Comparison of ENCODE assay signal across 8 mouse cellular contexts in genomic region chr11:80183054-80183704, GRCm38 (mm10). TPM values are rescaled to one million over a fixed set of nuclear protein-coding genes. Genes with fewer than 3 reads are reported as not detected.
DNase-seq lines count a peak whose midpoint lies in the region; ATAC-seq and TF ChIP-seq lines count a peak whose summit lies in the region.
"Not testable (repeated sequence)": the region's sequence is repeated elsewhere in the genome, so short reads cannot be mapped to it uniquely, and the experiment has no call there.

No protein-coding gene starts in this region.

- TF ChIP-seq EP300 in heart, adult 2 months (IDR thresholded peaks at IDR 0.05; ENCODE audit: insufficient read depth, low read depth, low read length): not testable (repeated sequence)

- H3K4me1 ChIP-seq in G1E (ENCODE audit: insufficient read depth, low read depth, low read length): peaks cover 13% of the 10 kb centered on the region
- H3K4me1 ChIP-seq in embryonic fibroblast, embryonic 13.5 days (ENCODE audit: control insufficient read depth, insufficient read depth, low read length); heart, adult 2 months (ENCODE audit: control insufficient read depth, insufficient read depth, low read length); hindbrain, embryonic 16.5 days (ENCODE audit: control insufficient read depth, insufficient read depth, low read depth, low read length); limb, embryonic 11.5 days (ENCODE audit: control insufficient read depth, insufficient read depth, low read length); lung, embryonic 16.5 days (replicated peaks; ENCODE audit: control insufficient read depth, insufficient read depth, low read length); testis, adult 2 months (ENCODE audit: control insufficient read depth, insufficient read depth, low read length): not testable (repeated sequence)

- TF ChIP-seq POLR2A in embryonic fibroblast, embryonic 13.5 days (IDR thresholded peaks at IDR 0.05; ENCODE audit: low read depth, low read length); heart, adult 2 months (IDR thresholded peaks at IDR 0.05; ENCODE audit: insufficient read depth, low read depth, low read length); myocyte (IDR thresholded peaks at IDR 0.05; ENCODE audit: insufficient read length, low read depth); testis, adult 2 months (IDR thresholded peaks at IDR 0.05; ENCODE audit: control insufficient read depth, low read depth, low read length): not testable (repeated sequence)

- H3K4me2 ChIP-seq in hindbrain, embryonic 16.5 days (ENCODE audit: low read length): peak overlapping the region; percentile 67
- H3K4me2 ChIP-seq in limb, embryonic 11.5 days (ENCODE audit: low read depth, severe bottlenecking): peak overlapping the region; percentile 64
- H3K4me2 ChIP-seq in lung, embryonic 16.5 days (ENCODE audit: low read depth, low read length): peak overlapping the region; percentile 74
- H3K4me2 ChIP-seq in myocyte (ENCODE audit: low read depth): peak overlapping the region; percentile 37

- not testable (repeated sequence) for ATAC-seq in G1E (ENCODE audit: extremely low read depth, insufficient number of reproducible peaks, low FRiP score, poor library complexity, severe bottlenecking); limb, embryonic 11.5 days (ENCODE audit: insufficient number of reproducible peaks, low FRiP score, low TSS enrichment, low read depth)
- peak; percentile 56 for ATAC-seq in hindbrain, embryonic 16.5 days
- peak; percentile 80 for ATAC-seq in lung, embryonic 16.5 days (ENCODE audit: low read depth)

- DNase-seq in G1E (ENCODE audit: low spot score); heart, adult 2 months; limb, embryonic 11.5 days (ENCODE audit: low spot score): not testable (repeated sequence)

- 42% methylated on average over 12 of the region's 12 CpGs for WGBS in heart, adult 2 months
- 46% methylated on average over 12 of the region's 12 CpGs for WGBS in hindbrain, embryonic 16.5 days
- WGBS in limb, embryonic 11.5 days: 43% methylated on average over 12 of the region's 12 CpGs
- 39% methylated on average over 12 of the region's 12 CpGs for WGBS in lung, embryonic 16.5 days

- not testable (repeated sequence) for H3K36me3 ChIP-seq in G1E (replicated peaks); heart, adult 2 months (ENCODE audit: control insufficient read depth, insufficient read depth, low read length); hindbrain, embryonic 16.5 days (ENCODE audit: control insufficient read depth, insufficient read depth, low read length); limb, embryonic 11.5 days (ENCODE audit: control insufficient read depth, insufficient read depth, low read length); lung, embryonic 16.5 days (ENCODE audit: control insufficient read depth, insufficient read depth, low read length); myocyte (ENCODE audit: control insufficient read depth, insufficient read depth); testis, adult 2 months (ENCODE audit: control insufficient read depth, insufficient read depth, low read length)

- H3K9ac ChIP-seq in heart, adult 2 months (ENCODE audit: low read depth, low read length): peak overlapping the region; percentile 24; the same call in 1 of the 2 replicates
- peak overlapping the region; percentile 79 for H3K9ac ChIP-seq in hindbrain, embryonic 16.5 days (ENCODE audit: low read depth, low read length)
- H3K9ac ChIP-seq in limb, embryonic 11.5 days (ENCODE audit: low read length): peak overlapping the region; percentile 74
- peak overlapping the region; percentile 93 for H3K9ac ChIP-seq in lung, embryonic 16.5 days (ENCODE audit: low read length)

- H3K79me2 ChIP-seq in heart, adult 2 months (replicated peaks; ENCODE audit: control insufficient read depth, insufficient read depth, low read length); myocyte (ENCODE audit: control insufficient read depth, insufficient read depth): not testable (repeated sequence)

- H3ac ChIP-seq in myocyte (ENCODE audit: control insufficient read depth, insufficient read length): peak overlapping the region; percentile 43

- not testable (repeated sequence) for H3K9me3 ChIP-seq in G1E (replicated peaks); hindbrain, embryonic 16.5 days (ENCODE audit: control insufficient read depth, low read length); limb, embryonic 11.5 days (ENCODE audit: control insufficient read depth, low read length); lung, embryonic 16.5 days (ENCODE audit: control insufficient read depth, low read length)

- not testable (repeated sequence) for TF ChIP-seq CTCF in G1E (IDR thresholded peaks at IDR 0.05; ENCODE audit: low read depth, low read length); embryonic fibroblast, embryonic 13.5 days (IDR thresholded peaks at IDR 0.05; ENCODE audit: borderline replicate concordance, insufficient read depth, low read length); testis, adult 2 months (IDR thresholded peaks at IDR 0.05; ENCODE audit: control insufficient read depth, insufficient read depth, insufficient replicate concordance, low read depth, low read length)
- peak; percentile 51 for TF ChIP-seq CTCF in heart, adult 2 months (IDR thresholded peaks at IDR 0.05)

- intact Hi-C loops in heart, adult 2 months (cut with DNase I): loop anchor here (5.0 kb wide), 1 partner anchor 96 kb away; the partner anchor contains the start of gene Atad5

- H3K27me3 ChIP-seq in G1E (ENCODE audit: insufficient read depth, low read length); heart, adult 2 months (ENCODE audit: control insufficient read depth, insufficient read depth, low read length); hindbrain, embryonic 16.5 days (replicated peaks; ENCODE audit: control insufficient read depth, insufficient read depth, low read length); limb, embryonic 11.5 days (ENCODE audit: control insufficient read depth, insufficient read depth, low read length); lung, embryonic 16.5 days (ENCODE audit: control insufficient read depth, insufficient read depth, low read depth, low read length); myocyte (ENCODE audit: control insufficient read depth, insufficient read depth, insufficient read length); testis, adult 2 months (ENCODE audit: control insufficient read depth, insufficient read depth, low read length): not testable (repeated sequence)

- H3K27ac ChIP-seq in embryonic fibroblast, embryonic 13.5 days (ENCODE audit: insufficient read depth, low read length): peak overlapping the region; percentile 28; the same call in 1 of the 2 replicates
- peak overlapping the region; percentile 98 for H3K27ac ChIP-seq in heart, adult 2 months
- peak overlapping the region; percentile 77 for H3K27ac ChIP-seq in hindbrain, embryonic 16.5 days (ENCODE audit: low read depth, low read length)
- not testable (repeated sequence) for H3K27ac ChIP-seq in limb, embryonic 11.5 days (replicated peaks; ENCODE audit: low read depth, low read length); testis, adult 2 months (ENCODE audit: control insufficient read depth, insufficient read depth, low read depth, low read length)
- H3K27ac ChIP-seq in lung, embryonic 16.5 days (ENCODE audit: low read length): peak overlapping the region; percentile 17; the same call in 1 of the 2 replicates

- peak overlapping the region; percentile 99 for H3K4me3 ChIP-seq in G1E (ENCODE audit: low read depth, low read length)
- peak overlapping the region; percentile 18 for H3K4me3 ChIP-seq in embryonic fibroblast, embryonic 13.5 days (ENCODE audit: insufficient read depth, low read length)
- peak overlapping the region; percentile 99 for H3K4me3 ChIP-seq in heart, adult 2 months
- H3K4me3 ChIP-seq in hindbrain, embryonic 16.5 days (ENCODE audit: low read length): peak overlapping the region; percentile 59
- H3K4me3 ChIP-seq in limb, embryonic 11.5 days (ENCODE audit: low read depth, low read length): peak overlapping the region; percentile 44
- H3K4me3 ChIP-seq in lung, embryonic 16.5 days (ENCODE audit: low read length): peak overlapping the region; percentile 86
- H3K4me3 ChIP-seq in myocyte: peak overlapping the region; percentile 66
- peak overlapping the region; percentile 89 for H3K4me3 ChIP-seq in testis, adult 2 months (ENCODE audit: control insufficient read depth, low read depth, low read length)

RNA-seq across cellular contexts. Expression of gene Rnf135, which starts 0.5 kb away (rescaled TPM):
- total RNA-seq in G1E (2014; fragmentation: Nextera tagmentation) (9.6 and 10.4 TPM in 2 replicates), G1E (2017) (6.8 TPM in 2 replicates)
- polyA plus RNA-seq in G1E (2012) (4.0 and 5.3 TPM in 2 replicates), myocyte (2012; fragmentation: generic; extraction: Trizol) (5.1 TPM)
- polyA plus RNA-seq in embryonic fibroblast, embryonic 13.5 days (2011; ENCODE audit: insufficient read length, low read depth, missing spikeins): 7.5 and 8.0 TPM in 2 replicates
- total RNA-seq in heart, adult 2 months (2021): 1 to 10 TPM; 4.4 to 4.6 TPM
- 5.4 and 6.3 TPM in 2 replicates for polyA plus RNA-seq in heart, adult 2 months (2012; rRNA removed)
- polyA plus RNA-seq in hindbrain, embryonic 16.5 days (2015; fragmentation: Nextera tagmentation; extraction: Ambion mirVana): 4.6 and 4.9 TPM in 2 replicates
- polyA plus RNA-seq in limb, embryonic 11.5 days (2014; fragmentation: Nextera tagmentation; extraction: Ambion mirVana): 2.8 and 3.8 TPM in 2 replicates
- 10.1 and 11.2 TPM in 2 replicates for polyA plus RNA-seq in lung, embryonic 16.5 days (2015; fragmentation: Nextera tagmentation; extraction: Ambion mirVana)
- polyA plus RNA-seq in testis, adult 2 months (2012; rRNA removed): 3.8 and 3.9 TPM in 2 replicates

RNA-seq across cellular contexts. Expression of gene Rhot1, which starts 25.6 kb away (rescaled TPM):
- total RNA-seq in G1E (2014; fragmentation: Nextera tagmentation) (80.3 and 87.3 TPM in 2 replicates), G1E (2017) (56.4 and 64.8 TPM in 2 replicates)
- polyA plus RNA-seq in G1E (2012) (5.1 and 5.3 TPM in 2 replicates), myocyte (2012; fragmentation: generic; extraction: Trizol) (24.9 TPM)
- polyA plus RNA-seq in embryonic fibroblast, embryonic 13.5 days (2011; ENCODE audit: insufficient read length, low read depth, missing spikeins): 53.8 and 65.6 TPM in 2 replicates
- 10 to 100 TPM; 57.2 to 60.7 TPM for total RNA-seq in heart, adult 2 months (2021)
- polyA plus RNA-seq in heart, adult 2 months (2012; rRNA removed): 38.7 and 69.5 TPM in 2 replicates
- 66.9 and 69.9 TPM in 2 replicates for polyA plus RNA-seq in hindbrain, embryonic 16.5 days (2015; fragmentation: Nextera tagmentation; extraction: Ambion mirVana)
- polyA plus RNA-seq in limb, embryonic 11.5 days (2014; fragmentation: Nextera tagmentation; extraction: Ambion mirVana): 55.7 and 59.1 TPM in 2 replicates
- 47.3 and 48.5 TPM in 2 replicates for polyA plus RNA-seq in lung, embryonic 16.5 days (2015; fragmentation: Nextera tagmentation; extraction: Ambion mirVana)
- polyA plus RNA-seq in testis, adult 2 months (2012; rRNA removed): 30.3 and 35.5 TPM in 2 replicates

RNA-seq across cellular contexts. Expression of gene Adap2, which starts 29.3 kb away (rescaled TPM):
- total RNA-seq in G1E (2014; fragmentation: Nextera tagmentation) (not detected in 2 replicates), G1E (2017) (not detected in 2 replicates)
- polyA plus RNA-seq in G1E (2012) (not detected in 2 replicates), myocyte (2012; fragmentation: generic; extraction: Trizol) (0.05 TPM)
- not detected in 2 replicates for polyA plus RNA-seq in embryonic fibroblast, embryonic 13.5 days (2011; ENCODE audit: insufficient read length, low read depth, missing spikeins)
- total RNA-seq in heart, adult 2 months (2021): 10 to 100 TPM; 10.5 to 11.0 TPM
- 5.5 and 8.1 TPM in 2 replicates for polyA plus RNA-seq in heart, adult 2 months (2012; rRNA removed)
- polyA plus RNA-seq in hindbrain, embryonic 16.5 days (2015; fragmentation: Nextera tagmentation; extraction: Ambion mirVana): 4.0 and 4.1 TPM in 2 replicates
- 0.67 and 0.68 TPM in 2 replicates for polyA plus RNA-seq in limb, embryonic 11.5 days (2014; fragmentation: Nextera tagmentation; extraction: Ambion mirVana)
- polyA plus RNA-seq in lung, embryonic 16.5 days (2015; fragmentation: Nextera tagmentation; extraction: Ambion mirVana): 3.7 and 4.0 TPM in 2 replicates
- 0.86 and 0.96 TPM in 2 replicates for polyA plus RNA-seq in testis, adult 2 months (2012; rRNA removed)

RNA-seq across cellular contexts. Expression of gene Tefm, which starts 41.2 kb away (rescaled TPM):
- total RNA-seq in G1E (2014; fragmentation: Nextera tagmentation) (15.9 and 16.3 TPM in 2 replicates), G1E (2017) (24.4 and 27.1 TPM in 2 replicates)
- polyA plus RNA-seq in G1E (2012) (1.0 and 1.4 TPM in 2 replicates), myocyte (2012; fragmentation: generic; extraction: Trizol) (13.0 TPM)
- 13.9 and 16.6 TPM in 2 replicates for polyA plus RNA-seq in embryonic fibroblast, embryonic 13.5 days (2011; ENCODE audit: insufficient read length, low read depth, missing spikeins)
- 10 to 100 TPM; 24.4 to 28.7 TPM for total RNA-seq in heart, adult 2 months (2021)
- 14.7 and 21.3 TPM in 2 replicates for polyA plus RNA-seq in heart, adult 2 months (2012; rRNA removed)
- 21.0 and 22.0 TPM in 2 replicates for polyA plus RNA-seq in hindbrain, embryonic 16.5 days (2015; fragmentation: Nextera tagmentation; extraction: Ambion mirVana)
- polyA plus RNA-seq in limb, embryonic 11.5 days (2014; fragmentation: Nextera tagmentation; extraction: Ambion mirVana): 30.6 and 33.8 TPM in 2 replicates
- 24.6 and 33.5 TPM in 2 replicates for polyA plus RNA-seq in lung, embryonic 16.5 days (2015; fragmentation: Nextera tagmentation; extraction: Ambion mirVana)
- polyA plus RNA-seq in testis, adult 2 months (2012; rRNA removed): 3.7 and 4.2 TPM in 2 replicates

Comparison
In these comparisons a context has a peak if more than half of its experiments do, and no peak if none do; other contexts are left out.
1. H3K4me3 ChIP-seq: peak in every context shown above with its lines; median percentile 99 in G1E; 99 in heart, adult 2 months; 89 in testis, adult 2 months; 86 in lung, embryonic 16.5 days; 66 in myocyte; 59 in hindbrain, embryonic 16.5 days; 44 in limb, embryonic 11.5 days; 18 in embryonic fibroblast, embryonic 13.5 days.
2. H3K9ac ChIP-seq: peak in every context shown above with its lines; median percentile 93 in lung, embryonic 16.5 days; 79 in hindbrain, embryonic 16.5 days; 74 in limb, embryonic 11.5 days; 24 in heart, adult 2 months.